Mouse (Mus musculus) B cell, adult 2 months (primary cell): ENCODE measurements around the gene Zfp870.

Source experiments
- DNase-seq, 2 experiments: peaks; one replicate each; pipeline ENCODE4 v3.0.0; 2022

Gene Zfp870

DNA sequence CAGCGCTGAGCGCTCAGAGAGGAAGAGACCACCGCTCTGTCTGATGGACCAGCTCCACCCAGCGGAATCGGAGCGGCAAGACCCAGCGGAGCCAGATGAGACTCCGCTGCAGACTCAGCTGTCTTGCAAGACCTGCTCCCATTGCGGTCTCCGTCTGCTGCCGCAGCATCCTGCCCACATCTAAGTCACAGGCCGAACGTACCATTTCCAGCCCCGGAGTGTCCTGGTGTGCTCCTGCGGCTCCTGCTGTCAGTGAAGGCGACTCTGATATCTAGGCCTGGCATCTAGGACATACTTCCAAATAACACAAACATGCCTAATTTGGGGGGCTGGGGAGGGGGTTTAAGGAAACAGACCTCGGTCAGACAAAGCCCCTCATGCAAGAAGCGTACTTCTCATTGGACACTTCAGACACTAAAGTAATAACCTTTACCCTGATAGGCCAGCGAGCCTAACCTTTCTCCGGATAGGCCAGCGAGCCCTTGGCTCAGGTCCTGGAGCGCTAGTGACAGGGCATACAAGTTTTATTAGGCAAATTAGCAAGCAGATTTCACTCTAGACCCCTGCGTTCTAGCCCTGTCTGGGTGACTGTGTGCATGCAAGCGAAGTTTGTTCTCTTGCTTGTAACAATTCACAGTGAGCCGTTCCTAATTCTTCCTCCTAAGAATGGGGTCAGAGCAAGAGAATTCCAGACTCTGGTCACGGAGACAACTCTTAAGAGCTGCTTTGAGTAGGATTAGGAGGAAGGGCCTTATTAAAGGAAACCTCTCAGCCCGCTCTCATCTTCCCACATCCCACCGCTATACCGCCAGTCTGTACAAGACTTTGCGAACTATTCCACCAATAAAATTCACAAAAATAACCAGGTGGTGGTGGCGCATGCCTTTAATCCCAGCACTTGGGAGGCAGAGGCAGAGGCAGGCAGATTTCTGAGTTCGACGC lies at the start of gene Zfp870:
Zfp870 (minus strand) TSS at position 404 of the 942 bp plus-strand sequence.
- DNase-seq, result peak; percentile 83 to 84

DNA sequence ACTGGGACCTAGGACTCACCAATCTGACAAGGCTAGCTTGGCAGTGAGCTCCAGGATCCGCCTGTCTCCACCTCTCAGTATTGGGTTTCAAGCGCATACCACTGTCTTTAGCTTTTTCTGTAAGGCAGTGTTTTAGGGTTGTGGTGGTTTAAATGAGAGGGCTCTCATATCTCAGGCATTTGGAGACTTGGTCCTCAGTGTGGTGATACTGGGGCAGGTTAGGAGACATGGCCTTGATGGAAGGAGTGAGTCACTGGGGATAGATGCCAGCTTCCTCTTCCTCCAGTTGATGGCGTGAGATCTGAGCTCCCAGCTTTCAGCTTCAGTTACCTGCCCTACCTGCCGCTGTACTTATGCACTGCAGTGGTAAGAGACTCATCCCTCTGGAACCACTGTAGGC lies 48.4 kb upstream of the Zfp870 start:
- DNase-seq, result no peak

DNA sequence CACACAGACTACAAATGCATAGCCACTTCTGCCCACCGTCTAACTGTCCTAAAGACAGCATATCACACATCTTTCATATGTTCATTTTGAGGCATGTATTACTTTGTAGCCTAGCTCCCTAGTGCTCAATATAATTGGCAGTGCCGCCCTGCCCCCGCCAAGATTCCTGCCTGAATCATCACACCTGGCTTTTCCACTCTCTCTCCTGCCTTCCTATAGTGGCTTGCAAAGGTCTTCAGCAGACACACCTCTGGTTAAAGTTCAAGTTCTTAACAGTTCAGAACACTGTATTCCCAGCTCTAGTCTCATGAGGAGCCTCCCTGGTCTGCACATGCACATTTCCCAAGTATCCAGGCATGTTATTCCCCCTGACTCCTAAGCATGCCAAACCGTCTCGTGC lies 36.4 kb upstream of the Zfp870 start:
- DNase-seq, result no peak

DNA sequence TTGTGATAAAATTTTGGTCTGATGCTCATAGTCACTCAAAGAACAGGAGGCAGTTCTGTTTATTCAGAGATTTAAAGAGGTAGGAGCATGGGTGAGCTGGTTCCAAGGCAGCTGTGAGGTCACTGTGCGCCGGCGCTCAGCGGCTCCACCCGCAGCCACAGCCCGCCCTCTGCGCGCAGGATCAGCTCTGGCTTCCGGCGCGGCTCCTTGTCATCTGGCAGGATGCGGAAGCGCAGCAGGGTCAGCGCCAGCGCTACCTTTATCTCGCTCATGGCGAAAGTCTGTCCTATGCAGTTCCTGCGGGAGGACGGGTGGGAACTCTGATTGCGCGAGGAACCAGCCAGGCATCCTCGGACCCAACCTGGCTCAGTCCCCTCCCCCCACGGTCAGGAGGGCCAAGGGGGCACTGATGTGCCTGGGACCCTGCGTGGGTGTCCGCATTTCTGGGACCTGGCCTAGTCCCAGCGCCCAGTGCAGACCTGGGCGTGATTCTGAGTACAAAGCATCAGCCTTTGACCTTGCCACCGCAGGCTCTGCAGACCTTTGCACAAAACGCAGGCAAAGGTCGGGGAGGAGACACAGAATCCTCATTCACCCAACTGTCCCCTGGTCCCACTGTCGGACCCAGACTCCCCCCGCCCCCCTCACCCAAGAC lies 33.3 kb upstream of the Zfp870 start:
- DNase-seq, result peak; percentile 70 to 71

DNA sequence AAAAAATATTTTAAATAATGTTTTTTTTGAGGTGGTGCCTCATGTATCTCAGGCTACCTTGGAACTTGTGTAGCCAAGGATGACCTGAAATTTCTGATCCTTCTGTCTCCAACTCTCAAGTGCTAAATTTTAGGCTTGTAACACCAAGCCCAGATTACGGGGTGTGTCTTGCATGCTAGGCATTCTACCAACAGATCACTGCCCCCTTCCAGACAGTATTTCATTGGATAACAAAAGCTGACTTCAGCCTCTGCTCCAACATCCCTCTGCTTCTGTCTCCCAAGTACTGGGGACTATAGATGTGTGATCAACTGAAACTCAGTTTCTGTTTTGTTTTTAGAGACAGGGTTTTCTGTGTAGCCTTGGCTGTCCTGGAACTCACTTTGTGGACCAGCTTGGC lies 32.2 kb upstream of the Zfp870 start:
- no peak for DNase-seq

DNA sequence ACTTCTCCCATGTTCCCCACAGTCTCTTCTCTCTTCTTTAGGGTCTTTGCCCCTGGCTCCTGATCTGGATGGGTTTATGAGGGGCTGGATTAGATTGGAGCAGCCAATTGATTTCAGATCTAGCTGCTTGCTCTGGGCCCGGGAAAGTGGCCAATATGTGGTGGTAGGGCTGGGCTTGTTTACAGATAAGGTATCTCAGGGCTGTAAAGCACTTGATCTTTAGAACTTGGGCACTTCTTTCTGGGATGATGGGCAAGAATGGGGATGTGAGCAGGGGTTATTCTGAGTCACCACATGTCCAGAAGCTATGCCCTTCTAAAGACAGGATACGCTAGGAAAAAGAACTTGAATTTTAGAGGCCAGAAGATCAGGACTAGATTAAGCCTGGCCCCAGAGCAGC lies 27.7 kb upstream of the Zfp870 start:
- DNase-seq, result no peak

DNA sequence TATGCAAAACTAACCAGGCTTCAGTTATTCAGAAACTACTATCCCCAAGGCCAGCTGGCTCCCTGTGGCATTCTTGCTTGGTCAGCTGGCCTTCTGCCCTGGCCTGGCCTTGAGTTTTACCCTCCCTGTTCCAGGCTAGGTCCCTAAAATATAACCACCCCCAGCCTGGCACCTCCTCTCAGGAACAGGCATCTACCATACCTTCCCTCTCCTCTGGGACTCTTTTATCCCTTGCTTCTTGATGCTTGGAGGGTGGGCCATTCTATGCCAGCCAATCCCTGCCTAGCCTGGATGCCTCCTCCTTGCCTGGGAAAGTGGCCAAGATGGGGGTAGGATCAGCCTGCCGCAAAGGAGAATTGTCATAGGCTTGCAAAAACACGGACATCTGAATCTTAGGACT lies 25.7 kb upstream of the Zfp870 start, which contains the start of gene Cyp4f14:
Cyp4f14 (minus strand) TSS at position 212 of the 400 bp plus-strand sequence.
- DNase-seq, result no peak

DNA sequence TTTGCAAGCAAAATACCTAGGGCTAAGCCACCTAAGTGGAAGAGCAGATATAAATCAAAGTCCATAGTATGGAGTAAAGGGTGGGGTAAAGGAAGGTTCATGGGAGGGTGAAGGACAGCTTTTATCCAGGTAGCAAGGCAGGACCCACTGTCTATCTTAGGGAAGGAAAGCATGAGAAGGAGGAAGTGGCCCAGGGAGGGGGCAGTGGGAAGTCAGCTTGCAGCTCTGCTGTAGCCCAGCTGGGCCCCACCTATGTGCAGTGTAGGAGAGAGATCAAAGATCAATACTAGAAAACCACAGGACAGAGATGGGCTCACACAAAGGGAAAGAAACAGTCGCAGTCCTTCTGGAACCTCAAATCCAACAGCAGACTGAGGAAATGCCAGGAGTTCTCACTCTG lies 24.6 kb upstream of the Zfp870 start:
- DNase-seq, result no peak

DNA sequence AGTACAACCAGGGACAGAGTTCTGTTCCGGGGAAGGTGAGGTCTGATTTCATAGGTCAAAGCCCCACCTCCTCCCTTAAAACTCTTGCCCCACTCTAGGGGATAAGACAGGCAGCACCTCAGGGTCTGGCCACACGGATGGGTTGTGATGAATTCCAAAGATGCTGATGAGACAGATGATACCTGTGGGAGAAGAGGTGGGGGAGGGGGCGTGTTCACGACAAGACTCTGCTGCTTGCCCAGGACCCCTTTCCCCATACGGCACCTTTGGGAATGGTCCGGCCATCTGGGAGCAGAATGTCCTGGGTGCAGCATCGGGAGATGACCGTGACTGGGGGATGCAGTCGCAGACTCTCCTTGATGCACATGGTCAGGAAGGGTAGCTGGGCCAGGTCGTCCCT lies 14.7 kb upstream of the Zfp870 start:
- DNase-seq, result no peak

DNA sequence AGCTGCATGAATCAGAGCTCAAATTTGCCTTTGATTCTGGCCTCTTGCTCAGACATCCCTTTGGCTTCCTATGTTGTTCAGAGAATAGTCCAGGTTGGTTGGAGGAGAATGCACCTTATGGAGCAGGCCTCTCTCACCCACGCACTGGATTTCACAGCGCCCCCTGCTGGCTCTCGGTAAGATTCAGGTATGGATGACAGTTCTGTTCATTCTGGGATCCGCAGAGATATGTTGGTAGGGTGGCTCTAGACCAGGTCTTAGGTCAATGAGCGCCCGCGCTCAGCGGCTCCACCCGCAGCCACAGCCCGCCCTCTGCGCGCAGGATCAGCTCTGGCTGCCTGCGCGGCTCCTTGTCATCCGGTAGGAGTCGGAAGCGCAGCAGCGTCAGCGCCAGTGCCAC lies 13.8 kb upstream of the Zfp870 start:
- peak; percentile 77 to 79 for DNase-seq

DNA sequence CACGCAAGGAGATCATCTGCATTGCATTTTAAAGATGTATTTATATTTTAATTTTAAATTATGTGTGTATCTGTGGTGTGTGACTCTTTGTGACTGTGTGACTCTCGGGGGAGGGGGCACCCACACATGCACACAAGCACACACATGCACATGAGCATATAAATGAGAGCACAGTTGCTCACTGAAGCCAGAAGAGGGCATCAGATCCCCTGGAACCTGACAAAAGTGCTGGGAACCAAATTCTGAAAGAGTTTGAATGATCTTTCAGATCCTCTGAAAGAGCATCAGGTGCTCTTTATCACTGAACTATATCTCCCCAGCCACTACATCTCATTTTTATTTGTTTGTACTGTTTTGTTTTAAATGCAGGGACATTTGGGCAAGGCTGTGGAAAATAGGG lies 13.0 kb upstream of the Zfp870 start:
- DNase-seq, result peak; percentile 15 to 21

DNA sequence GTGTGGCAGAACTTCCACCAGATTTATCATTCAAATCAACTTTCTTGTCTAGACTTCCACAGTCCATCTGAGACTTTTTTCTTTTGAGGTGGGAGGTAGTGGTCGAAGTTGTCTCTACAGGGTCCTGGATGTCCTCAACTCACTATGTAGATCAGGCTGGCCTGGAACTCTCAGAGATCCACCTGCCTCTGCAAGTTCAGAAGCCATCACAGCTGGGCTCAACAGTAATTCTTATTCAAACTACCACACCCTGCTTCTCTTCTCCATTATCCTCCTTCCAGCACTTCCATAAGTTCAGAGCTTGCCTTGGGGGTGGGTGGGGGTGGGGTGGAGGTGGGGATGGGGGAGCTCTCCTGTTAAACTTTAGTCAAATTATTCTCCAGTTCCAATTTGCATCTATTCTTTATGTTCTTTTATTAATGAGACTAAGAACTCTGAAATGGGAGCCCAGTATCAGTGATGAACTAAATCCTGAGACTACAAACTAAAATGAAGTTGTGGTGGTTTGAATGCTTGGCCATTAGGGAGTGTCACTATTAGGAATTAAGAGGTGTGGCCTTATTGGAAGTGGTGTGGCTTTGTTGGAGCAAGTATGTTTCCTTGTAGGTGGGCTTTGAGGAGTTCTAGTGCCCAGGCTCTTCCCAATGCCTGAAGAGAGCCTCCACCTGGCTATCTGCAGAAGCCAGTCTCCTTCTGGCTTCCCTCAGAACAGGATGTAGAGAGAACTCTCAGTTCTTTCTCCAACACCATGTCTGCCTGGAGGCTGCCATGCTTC lies 10.5 kb upstream of the Zfp870 start:
- no peak for DNase-seq

DNA sequence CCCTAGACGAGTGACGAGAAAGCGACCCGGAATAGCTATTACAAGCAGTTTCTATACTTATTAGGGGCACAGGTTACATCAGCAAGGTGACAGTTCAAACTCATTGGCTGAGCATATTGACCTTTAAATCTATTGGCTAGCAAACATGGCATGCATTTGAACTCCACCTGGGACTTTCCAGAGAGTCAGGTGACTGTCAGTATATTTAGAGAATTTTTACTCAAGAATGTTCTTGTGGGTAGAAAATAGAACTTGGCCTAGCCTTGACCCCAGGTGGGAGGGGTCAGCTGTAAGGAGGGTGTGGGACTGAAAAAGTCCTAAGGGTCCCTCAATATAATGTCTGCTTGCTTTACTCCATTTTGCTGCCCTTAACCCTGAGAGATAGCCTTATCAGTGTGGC lies 4.0 kb upstream of the Zfp870 start:
- peak; percentile 64 to 65 for DNase-seq

DNA sequence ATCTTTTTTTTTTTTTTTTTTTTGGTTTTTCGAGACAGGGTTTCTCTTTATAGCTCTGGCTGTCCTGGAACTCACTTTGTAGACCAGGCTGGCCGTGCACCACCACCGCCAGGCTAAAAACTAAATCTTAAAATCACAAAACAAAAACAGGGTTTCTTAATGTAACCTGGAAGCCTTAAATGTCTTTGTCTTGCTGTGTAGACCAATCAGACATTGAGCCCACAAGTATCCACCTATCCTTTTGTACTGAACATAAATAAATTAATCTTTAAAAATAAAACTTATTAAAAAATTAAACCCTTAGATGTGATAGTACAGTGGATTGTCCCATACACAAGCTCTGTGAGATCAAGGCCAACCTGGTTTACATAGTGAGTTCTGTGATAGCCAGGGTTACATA lies 2.5 kb upstream of the Zfp870 start:
- no peak for DNase-seq

DNA sequence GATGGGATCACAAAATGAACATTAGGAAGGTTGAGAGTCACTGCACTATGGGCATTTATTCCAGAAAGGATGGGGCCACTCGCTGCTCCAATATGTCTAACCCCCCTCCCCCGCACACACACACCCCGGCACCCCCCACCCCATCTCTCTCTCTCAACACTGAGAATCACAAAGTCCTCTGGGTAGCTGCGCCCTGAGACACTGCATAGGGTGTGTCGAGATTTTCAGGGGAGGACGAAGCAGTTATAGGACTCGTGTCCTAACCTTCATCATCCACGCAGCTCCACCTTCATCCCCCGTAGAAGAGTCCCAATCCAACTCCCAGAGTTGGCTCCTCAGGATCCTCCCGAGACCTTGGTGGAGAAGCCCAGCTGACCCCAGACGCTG lies 597 bp downstream of the Zfp870 start:
- no peak for DNase-seq

DNA sequence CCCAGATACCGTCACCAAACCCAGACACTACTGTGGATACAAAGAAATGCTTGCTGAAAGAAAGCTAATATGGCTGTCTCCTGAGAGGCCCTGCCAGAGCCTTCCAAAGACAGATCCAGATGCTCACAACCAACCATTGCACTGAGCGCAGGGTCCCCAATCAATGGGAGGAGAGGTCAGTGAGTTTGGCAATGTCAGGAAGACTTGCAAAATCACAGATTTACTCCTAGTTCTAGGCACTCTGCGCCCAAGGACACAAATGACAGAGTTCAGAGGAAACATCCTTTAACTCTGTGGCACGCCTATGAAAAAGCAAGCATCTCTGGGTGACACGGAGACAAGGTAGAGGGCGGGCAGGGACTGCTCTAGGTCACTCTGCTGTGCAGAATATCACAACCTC lies 1.8 kb downstream of the Zfp870 start:
- DNase-seq, result no peak

DNA sequence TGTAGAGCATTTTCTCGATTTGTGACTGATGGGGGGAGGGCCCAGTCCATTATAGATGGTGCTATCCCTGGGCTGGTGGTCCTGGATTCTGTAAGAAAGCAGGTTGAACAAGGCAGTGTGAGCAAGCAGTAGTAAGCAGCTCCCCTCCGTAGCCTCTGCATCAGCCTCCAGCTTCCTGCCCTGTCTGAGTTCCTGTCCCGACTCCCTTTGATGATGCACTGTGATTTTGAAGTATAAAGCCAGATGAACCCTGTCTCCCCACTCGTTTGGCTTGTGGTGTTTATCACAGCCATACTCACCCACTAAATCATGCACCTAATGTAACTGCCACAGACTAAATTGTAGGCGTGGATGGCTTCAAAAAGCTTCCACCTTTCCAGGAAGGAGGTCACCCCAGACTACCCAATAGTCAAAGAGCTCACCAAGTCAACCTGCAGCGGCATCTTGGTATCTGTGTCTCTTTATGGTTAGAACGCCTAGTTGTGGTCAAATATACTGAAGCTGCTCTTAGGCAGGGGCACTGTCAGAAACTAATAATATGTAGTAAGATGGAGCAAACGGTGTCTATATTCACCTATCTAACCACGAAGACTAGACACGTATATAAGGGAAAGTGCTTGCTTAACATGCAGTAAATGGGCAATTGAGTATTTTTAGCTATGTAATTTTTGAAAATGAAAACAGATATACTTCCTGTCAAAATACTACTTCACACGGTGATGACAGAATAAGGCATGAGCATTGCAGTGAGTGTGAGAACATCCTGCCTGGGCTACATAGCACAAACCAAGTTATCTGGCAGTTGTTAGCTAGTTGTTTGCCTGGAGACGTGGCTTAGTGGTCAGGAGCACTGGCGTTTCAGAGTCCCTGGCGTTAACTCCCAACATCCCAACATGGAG lies 10.9 kb downstream of the Zfp870 start:
- no peak for DNase-seq

DNA sequence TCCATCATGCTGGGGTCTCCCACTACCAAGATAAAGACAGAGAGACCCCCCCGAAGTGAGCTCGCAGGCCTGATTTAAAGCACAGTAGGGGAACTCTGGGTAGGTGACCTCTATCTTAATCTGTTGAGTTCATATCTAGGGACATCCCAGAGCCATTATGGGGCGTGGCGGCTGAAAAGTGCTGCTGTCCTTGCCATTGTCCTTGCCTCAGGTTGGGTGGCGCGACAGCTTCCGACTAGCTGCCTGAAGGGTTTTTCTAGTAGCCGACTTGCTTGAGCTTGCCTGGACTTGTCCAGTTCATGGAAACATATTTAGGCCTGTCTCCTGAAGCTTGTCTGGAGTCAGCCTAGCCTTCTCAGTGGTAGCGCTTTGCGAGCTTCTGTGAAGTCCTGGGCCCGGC lies 12.7 kb downstream of the Zfp870 start:
- DNase-seq, result no peak

DNA sequence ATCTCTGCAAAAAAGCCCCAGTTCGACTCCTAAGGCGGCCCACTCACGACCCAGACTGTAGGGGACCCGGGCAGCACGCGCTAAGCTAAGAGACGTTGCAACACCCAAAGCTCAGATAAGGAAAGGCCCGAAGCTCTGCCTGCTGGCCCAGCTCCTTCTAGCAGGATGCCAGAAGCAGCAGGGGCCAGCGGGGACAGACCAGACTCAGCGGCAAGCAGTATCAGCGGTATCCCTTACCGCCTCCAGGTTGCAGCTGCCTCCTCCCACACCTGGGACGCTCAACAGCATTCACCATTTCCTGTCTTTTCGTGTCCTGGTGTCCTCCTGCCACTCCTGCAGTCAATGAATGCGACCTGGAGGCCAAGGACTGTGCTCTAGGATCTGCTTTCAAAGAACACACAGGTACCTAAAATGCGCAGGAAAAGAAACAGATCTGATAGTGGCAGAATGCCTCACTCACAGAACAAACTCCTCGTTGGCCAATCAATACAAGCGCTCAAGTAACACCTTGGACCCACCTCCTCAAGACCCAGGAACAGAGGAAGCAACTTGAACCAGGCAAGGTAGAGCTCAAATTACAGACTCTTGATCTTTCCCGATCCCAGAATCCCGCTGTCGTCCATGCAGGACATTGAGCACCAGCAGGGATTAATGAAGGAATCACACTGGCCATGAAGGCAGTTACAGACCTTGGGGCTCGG lies 13.8 kb downstream of the Zfp870 start:
- DNase-seq, result no peak

DNA sequence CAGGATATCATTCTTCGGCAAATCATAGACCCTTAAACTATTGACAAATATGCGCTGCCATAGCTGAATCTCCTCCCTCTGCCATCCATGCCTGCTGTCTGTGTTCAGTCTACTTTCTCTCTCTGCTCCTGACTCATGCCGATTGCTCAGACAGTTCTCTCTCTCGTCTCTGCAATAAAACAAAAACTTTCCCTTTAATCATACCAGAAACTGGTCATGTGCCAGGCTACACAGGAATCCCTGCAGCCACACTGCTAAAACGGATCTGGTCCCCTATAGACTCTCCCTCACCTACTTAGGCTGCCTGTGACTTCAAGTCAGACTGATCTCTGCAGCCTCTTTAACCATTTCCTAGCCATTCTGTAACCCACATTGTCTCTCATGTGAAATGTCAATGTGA lies 18.7 kb downstream of the Zfp870 start:
- DNase-seq, result no peak

DNA sequence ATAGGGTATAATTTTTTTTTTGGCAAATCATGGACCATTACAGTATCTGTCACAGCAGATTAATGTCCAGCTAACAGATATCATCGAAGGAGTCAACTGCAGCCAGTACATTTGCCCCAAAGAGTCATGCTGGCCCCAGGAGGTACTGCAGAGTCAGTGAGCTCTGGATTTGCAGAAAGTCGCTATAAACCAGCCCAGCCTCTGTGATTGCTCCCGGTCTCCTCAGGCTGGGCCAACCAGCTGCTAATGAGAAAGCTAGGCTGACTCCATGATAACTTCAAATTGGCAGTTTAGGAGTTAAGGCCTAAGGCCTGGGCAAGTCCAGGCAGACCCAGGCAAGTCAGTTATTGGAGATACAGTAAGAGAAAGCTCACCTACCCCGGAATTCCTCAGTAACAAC lies 19.4 kb downstream of the Zfp870 start:
- no peak for DNase-seq

DNA sequence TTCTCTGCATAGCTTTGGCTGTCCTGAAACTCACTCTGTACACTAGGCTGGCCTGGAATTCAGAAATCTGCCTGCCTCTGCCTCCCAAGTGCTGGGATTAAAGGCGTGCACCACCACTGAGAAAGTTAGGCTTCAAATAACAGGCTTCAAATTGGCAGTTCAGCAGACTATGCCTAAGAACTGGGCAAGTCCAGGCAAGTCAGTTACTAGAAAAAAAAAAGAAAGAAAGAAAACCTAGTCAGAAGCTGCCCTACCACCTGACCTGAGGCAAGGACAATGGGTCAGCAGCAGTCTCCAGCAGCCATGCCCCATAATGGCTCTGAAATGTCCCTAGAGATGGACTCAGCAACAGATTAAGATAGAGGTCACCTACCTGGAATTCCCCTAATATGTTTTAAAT lies 20.0 kb downstream of the Zfp870 start:
- DNase-seq, result no peak
